Mouse (Mus musculus) erythroblast, embryonic 14.5 days (primary cell): Measurements from ENCODE around the gene Yy1.

Experiments used
- GATA1 ChIP-seq: IDR thresholded peaks from 2 replicates; pipeline ENCODE4 v1.6.1; 2012; ENCODE audit warnings: low read length, inconsistent platforms, mixed read lengths
- TAL1 ChIP-seq: IDR thresholded peaks from 3 replicates; pipeline ENCODE4 v1.6.1; 2012; ENCODE audit warnings: low read length, inconsistent platforms, mixed read lengths

DNA sequence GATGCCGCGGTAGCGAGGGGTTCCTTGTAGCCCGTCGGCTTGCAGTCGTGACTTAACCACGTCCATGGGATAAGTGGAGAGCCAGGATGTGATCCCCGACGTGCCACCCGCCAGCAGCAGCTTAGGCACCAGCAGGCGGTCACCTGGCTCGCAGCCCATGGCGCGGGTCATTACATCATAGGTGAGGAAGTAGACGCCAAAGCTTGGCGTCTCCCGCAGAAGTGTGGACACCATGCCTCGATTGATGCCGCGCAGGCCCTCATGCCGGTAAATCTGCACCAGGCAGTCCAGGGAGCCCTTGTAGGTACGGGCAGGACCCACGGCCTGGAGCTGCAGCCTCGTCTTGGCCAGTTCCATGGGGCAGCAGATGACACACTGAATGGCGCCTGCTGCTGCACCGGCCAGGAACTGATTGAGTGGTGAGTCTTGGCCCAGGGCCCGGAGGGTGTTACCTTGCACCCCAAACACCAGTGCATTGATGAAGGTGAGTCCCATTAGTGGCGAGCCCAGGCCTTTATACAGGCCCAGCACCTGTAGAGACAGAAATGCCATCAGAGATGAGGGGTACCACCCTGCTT lies 34.3 kb downstream of the Yy1 start:
- TF ChIP-seq TAL1 (no peak), GATA1 (no peak)
